Mouse (Mus musculus) megakaryocyte-erythroid progenitor cell, adult 5-6 weeks (primary cell): ENCODE measurements at regions not wholly inside any gene's neighbourhood (a gene's known extent, or its start where the extent isn't known, plus 50 kb on each side); places are given as distances from the start of the nearest gene placed in this dataset.

Source experiments
- ATAC-seq: replicated peaks from 2 replicates; pipeline ENCODE4 v1.8.0; 2016; ENCODE audit warnings: mild to moderate bottlenecking, inconsistent platforms; ENCODE audit not compliant: severe bottlenecking, poor library complexity, low FRiP score, low TSS enrichment

DNA sequence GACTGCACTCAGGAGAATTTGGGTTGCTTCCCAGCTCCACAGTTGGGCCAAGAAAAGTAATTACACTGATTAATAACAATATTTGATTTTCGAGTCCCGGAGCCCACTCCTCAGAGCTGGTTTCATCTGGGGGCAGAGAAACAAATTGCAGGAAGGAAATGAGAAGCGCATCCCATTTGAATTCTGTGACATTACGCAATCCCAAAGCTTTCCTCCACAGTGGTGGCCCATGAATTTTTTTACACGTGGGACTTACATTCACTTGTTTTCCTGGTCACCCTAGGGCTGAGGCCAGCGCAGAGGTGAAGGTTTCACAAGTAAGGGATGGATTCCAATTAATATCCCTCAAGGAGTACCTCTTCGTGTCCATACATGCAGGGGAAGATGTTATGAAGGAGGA is 556.3 kb upstream of the Nrp1 start:
- ATAC-seq = no peak

DNA sequence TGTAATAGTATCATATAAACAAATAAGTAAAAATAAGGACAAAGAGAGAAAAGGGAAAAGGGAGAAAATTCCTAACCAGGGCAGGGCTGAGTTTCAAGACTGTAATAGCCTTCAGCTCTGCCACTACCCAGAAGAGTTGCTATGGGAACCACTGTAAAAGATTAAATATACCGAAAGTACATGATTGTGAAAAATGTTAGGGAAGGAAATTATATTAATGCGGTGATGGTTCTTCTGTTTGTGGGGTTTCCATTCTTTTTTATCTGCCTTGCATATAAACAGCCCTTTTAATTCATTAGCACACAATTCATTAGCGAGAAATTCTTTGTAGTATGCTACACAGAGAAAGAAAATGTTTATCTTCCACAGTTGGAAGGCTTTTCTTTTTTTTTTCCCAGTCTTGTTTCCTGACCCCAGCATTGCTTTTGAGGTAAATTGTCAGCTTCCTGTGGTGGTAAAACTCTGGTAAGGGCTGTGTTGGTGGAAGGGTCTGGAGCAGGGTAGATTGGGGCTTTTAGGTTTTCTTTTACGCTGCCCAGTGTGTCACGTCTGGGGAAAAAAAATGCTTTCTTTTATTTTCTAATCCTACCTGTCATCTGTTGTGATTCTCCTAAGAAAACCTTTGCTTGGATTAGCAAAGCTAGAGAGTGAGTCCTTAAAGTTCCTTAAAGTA is 555.6 kb upstream of the Nrp1 start:
- ATAC-seq = no peak

DNA sequence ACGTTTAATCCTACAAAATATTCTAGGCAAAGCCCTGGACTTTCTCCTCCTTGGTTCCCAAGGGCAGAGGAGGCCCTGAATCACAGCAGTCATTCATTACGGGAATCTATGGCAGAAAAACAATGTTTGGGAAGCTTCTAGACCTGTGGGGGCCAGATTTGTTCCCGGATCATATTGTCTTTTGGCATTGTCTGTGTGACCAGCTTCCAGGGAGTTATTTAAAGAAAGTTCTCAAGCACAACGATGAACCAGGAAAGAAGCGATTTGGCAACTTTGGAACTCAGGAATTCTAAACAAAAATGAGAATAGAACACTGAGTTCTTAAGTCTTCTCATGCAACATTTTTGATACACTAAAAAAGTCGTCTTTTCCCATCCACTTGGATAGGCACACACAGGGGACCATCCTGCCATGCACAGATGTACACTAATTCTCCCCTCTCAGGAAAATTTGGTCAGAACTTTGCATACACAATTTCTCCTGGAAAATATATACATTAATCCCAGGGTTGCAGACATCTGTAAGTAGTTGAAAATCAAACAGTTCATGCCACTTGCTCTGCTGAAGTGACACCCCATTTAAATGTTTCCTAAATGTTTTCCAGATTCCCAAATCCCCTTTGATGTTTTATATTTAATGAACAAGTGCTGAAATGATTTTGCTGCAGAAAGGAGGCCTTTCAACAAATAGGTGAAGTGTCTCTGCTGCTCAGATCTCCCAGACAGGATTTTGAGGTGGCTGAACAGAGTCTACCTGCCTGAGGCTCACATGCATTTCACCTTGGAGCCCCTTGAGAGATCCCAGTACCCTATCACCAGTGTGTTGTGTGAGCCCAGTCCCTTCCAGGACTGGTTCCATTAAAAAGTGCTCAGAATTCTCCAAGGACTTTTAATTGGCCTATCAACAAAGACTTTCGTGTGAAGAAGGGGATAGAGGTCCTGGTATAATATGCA is 548.9 kb upstream of the Nrp1 start:
- no peak for ATAC-seq

DNA sequence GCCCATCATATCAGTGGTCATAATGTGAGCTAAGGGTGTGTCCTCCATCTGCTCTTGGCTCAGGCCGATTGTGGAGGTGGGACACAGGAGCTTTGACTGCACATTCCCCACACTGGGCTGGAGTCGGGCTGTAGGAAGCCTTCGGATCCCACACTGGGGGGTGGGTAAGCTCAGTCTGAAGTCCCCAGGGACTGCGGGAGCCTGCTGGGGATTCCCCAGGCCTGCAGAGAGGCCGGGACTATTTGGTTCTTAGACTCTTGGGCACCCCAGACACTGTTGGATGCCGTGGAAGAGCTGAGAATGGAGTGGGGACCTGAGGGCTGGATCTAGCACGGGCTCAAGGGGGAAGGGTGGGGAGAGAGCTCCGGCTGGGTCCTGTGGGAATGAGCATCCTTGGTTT is 547.1 kb upstream of the Nrp1 start:
- no peak for ATAC-seq

DNA sequence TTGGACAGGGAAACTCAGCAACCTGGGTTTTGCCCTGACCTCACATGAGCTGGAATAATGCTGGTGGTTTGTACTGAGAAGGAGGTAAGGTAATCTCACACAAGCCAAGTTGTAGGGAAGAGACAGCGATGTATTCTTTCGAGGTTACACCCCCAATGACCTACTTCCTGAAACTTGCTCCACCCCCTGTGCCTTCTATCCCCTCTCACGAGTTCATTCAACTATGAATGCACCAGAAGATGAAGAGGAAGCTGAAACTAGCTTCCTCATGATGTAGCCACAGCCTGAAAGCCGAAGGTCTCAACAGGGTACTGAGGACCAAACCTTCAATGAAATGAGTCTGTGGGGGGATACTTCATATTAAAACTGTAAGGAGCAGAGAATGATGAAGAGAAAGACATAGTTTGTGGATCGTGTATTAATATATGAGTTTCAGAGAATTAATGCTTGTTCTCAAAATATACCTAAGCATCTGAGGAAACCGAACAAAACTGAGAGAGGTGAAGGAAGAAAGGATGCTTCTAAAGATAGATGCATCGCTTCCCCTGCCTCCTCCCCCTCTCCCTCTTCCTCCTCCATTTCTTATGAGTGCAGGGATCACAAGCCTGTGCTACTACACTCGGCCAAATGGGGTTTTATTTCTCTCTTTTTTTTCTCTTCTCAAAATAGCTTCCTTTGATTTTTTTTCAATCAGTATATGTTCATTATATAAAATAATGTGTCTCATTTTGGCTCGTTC is 543.5 kb upstream of the Nrp1 start:
- ATAC-seq = no peak

DNA sequence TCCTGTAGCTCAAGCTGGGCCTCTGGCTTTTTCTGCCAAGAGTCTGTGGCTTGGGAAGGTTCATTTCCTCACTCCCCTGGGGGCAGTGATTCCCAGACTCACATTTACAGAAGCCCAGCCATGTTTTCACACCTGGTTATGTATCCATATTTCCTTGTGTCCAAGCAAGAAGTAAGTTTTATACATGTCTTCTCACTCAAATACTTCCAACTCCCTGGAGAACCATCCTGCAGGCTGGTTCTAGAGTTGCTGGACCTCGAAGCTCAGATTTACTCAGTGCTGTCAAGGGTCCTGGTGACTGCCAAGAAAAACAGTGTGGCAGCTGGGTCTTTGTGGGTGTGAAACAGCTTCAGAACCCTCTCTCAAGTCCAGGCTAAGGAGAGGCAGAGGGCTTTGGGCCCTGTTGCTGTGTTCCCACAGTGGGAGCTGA is 537.6 kb upstream of the Nrp1 start:
- no peak for ATAC-seq

DNA sequence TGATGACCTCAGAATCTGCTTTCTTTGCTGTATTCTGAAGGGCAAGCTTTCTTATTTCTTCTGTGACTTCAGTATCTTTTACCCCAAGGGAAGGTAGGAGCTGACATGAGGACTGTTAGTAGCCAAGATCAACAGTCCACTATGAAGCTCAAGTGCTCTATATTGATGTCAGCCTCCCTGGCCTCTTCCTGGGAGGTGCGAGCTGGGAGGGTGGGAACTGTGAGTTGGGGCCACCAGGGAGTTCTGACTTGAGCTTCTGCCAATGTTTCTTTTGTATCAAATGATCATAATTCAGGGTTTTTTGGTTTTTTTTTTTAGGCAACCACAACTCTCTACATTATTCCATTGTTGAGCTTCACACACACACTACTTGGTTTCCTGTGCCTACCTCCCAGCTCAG is 536.8 kb upstream of the Nrp1 start:
- no peak for ATAC-seq

DNA sequence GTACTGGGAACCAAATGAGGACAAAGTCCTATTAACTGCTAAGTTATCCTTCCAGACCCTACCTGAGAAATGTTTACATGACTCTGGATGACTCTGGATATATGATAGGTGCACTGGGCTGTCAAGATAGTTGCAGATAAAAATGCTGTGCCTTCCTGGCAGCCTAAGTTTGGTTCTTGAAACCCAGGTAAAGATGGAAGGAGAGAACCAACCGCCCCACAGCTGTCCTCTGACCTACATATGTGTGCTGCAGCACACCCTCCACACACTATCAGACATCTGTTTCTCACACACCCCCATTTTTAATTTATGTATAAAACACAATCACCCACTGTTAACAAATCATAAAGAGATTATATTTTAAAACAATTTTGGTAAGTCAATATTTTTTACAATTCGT is 533.4 kb upstream of the Nrp1 start:
- ATAC-seq = no peak

DNA sequence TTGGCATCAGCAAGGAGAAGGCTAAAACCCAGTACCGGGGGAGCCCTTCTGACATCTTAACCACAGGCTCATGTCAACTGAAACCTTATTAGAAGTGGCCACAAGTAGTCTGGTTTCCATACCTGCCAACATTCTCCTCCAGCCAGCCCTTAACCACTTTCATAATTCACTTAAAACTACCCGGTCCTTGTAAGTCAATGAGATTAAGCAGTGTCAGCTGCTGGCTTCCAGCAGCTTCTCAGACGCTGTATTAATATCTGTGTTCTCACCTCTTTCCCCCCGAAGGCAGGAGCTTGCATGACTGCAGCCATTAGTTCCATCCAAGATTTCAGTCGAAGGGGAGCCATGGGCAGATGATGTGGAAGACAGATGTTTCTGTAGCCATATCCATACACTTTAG is 530.6 kb upstream of the Nrp1 start:
- no peak for ATAC-seq

DNA sequence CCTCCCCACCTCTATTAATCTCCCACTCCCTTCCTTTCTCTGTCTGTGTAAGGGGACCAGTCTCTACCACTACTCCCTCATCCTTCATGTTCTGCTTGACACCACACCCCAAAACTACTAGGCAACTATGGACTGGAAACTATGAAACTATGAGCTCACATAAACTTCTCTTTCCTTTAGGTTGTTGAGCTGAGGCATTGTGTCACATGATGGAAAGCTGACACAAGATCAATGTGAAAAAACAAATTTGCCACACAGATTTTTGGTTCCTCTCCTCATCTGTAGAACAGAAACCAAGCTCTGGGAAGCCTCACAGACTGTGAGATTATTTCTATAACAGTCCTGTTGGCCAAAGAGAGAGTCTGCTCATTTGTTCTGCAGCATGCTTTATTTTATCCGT is 528.7 kb upstream of the Nrp1 start:
- ATAC-seq = no peak

DNA sequence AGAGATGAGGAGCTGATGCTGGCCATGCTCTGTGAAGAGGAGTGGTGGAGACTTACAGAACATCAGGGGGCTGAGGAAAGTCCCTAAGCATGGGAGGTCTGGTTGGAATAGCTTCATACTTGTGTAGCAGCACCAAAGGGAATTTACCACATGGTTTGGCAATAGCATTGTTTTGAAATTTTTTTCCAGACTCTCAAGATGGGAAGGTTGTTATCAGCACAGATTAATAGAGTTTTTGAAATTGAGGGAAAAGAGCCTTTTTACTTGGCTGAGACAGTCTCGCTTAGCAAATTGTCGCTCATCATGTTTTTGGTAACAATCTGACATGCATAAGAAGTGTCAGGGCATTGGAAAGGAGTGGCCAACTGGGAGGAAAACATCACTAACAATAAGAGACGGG is 524.4 kb upstream of the Nrp1 start:
- no peak for ATAC-seq

DNA sequence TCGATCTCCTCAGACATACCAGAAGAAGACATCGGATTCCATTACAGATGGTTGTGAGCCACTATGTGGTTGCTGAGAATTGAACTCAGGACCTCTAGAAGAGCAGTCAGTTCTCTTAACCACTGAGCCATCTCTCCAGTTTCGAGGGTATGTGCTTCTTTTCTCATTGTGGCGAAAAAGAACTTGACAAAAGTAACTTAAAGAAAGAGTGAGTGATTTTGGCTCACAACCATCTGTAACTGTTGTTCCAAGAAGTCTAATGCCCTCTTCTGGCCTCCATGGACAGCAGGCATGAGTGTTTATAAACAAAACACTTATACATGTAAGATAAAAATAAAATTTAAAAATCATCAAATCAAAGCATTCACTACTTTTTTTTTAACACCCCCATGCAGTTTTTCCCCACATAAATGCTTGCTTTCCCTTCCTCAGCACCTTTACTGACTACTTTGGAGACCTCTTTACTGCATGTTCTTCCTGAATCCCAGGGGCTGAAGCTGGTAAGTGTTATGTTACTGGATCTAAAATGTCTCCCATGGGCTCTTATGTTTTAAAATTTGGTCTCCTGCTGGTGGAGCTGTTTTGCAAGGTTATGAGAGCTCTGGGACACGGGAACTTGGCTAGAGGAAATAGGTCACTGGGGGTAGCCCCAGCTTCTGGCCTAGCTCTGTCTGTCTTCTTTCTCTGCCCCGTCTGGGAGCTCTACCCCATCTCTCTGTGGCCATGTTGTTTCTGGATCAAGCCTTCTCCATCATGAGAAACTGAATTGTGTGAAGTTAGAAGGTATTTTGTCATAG is 521.8 kb upstream of the Nrp1 start:
- ATAC-seq = no peak

DNA sequence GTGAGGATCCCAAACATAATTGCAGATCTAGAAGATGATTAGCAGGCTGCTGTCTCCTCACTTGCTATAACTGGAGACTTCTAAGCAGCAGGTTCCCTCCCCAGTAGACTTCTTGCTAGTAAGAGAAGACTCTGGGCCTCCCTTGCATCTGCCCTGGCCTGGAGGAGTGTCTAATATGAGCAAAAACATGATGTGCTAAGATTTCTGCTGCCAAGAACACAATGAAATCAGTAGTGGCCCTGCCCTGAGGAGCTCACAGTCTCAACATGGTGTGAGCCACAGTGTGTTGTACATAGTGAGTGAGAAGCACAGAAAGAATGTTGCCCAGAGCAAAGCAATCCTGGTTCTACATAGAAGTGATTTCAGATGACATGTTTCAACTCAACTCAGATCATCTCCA is 520.1 kb upstream of the Nrp1 start:
- ATAC-seq = no peak

DNA sequence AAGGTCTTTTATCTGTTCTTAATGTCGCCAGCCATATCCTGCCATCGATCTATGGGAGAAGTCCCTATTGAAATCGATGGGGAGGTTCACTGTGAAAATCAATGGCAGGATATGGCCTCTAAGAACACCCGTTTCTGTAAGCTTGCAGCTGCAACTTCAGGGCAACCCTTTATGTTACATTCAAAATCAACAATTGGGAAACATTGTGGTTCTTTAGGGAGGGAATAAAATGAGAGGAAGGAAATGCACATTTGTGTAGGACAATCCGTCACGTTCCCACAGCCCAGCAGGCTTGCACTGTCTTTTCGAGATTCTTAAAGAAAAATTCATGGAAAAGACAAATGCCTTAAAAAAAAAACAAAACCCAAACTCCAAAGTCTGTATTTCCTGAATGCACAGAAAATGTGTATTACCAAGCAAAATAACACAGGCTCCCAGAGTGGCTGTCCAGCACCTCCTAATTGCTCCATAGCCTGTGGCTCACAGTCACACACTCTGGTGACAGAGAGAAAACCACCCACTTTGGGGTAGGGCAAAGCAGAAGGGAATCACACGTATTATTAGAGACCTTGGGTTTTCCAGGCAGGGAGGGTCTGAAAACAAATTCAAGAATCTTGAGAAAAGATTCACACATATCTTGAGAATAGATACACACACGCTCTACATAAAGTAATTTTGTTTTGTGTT is 510.9 kb upstream of the Nrp1 start:
- ATAC-seq = no peak

DNA sequence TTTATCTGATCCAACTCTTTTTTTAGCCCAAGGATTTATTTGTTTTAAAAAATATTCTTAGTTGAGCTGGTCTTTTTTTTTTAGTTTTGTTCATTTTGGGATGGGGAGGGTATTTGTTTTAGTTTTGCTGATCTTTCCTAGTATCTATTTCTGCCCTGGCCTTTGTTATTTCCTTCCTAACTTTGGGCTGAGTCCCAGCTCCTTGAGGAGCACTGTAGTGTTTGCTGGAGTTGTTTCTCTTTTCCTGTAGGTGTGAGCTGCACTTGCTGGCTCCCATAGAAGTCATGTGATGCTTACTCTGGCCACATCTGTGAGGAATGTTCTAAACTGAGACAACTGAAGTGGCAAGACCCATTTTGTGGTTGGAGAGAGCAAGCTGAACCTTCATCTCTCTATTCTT is 508.5 kb upstream of the Nrp1 start:
- ATAC-seq = no peak

DNA sequence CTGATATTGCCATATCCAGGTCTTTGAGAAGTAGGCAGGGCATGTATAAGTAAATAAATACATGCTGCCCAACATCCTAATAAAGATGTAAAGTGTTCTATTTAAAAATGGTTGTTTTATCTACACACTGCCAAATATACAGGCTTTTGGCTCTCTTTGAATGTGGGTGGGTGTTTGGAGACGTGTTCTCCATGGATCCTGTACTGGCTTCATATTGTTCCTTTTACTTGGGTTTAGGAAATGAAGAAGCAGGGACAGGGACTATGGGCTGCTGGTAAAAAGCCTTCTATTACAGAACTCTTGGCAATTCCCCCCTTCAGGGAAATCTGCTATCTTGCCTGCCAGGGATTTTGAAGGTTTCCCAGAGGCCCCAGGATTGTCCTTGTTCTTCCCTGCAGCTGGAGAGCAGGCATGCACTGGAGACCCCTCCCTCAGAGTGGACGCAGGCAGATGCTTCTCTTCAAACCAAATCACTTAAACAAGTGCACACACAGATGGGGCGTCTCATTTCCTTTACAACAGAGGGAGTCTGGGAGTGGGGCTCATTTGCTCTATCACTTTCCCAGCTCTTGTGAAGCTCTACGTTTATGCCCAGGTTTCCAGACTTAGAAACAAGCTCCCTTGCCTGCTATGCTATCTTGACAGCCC is 502.6 kb upstream of the Nrp1 start:
- ATAC-seq = no peak

DNA sequence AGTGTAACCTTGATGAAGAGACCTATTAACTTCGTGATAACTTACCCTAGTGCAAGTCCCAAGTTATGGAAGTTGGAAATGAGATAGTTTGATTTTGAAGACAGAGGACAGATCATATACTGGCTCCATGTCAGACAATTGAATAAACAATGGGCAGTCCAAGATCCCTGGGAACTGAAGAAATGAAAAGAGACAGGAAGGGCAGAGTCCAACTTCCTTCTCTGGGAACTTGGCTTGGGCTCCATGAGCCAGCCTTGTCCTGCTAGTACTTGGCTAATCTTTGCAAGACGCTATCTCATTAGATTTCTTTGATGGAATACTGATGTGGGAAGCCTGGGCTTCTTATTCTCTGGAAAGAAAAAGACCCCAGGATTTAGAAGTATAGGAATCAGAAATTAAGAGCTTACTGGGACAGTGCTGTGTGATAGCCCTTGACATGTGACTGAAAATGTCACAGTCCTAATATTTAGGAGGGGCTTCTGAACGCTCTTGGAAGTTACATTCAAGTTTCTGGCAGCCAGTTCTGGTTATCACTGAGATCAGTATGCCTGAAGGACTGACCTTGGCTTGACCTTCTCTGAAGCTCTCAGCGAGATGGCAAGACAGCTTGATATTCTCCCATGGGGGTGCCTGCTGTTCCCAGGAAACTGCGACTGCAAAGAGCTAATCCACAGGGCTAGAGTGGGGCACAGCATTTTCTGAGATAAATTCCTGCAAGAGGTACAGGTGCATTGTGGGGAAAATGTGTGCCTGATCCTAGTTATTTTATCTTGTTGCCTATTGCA is 501.9 kb upstream of the Nrp1 start:
- no peak for ATAC-seq

DNA sequence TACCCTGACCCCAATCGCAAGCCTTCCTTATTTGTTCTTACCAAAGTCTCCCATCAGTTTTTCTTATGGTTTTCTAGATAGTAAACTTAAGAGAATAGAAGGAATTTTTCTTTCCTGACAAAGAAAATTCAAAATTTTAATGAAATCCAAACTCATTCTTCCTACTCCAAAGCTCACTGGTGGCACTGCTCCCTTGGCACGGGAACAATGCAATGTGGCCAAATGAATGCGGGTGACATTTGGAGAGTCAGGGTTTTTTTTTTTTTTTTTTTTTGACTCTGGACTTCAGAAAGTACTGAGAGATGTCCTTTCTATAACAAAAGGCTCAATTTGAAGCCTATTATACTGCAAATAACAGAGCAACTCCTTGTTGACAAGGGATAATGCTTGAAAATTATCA is 499.4 kb upstream of the Nrp1 start:
- ATAC-seq = no peak
